Mouse (Mus musculus) mouse embryonic stem cell (cell line): ENCODE measurements around the gene Vmn1r203.
"Not testable (repeated sequence)": the region's sequence is repeated elsewhere in the genome, so short reads cannot be mapped to it uniquely, and the experiment has no call there.

Experiments used
- in situ Hi-C, 2 experiments: fragments of 300-500 bp; cut with MboI; formaldehyde crosslinking; loops; 1 replicate in 1 of 2; 3 replicates in 1 of 2; pipeline ENCODE4 v1.14.3; 2019 to 2020; ENCODE audit warnings: low sequenced_read_pairs in 2 of 2, low pct_unique_long_range_greater_than_20kb in 1 of 2, mixed read lengths in 1 of 2; ENCODE audit not compliant: unreplicated experiment in 1 of 2

The Vmn1r203 gene

GRCm38 (mm10) chr13:22517814-22518213 lies at the start of gene Vmn1r203:
Gene Vmn1r203, plus strand, starts transcription at chr13:22518114.
- in situ Hi-C loops, result no loop called here

- in situ Hi-C loops, result no loop called here
These were observed 46.3 kb upstream of the Vmn1r203 start, which contains the start of gene Vmn1r201 for GRCm38 (mm10) chr13:22471623-22472022. Gene Vmn1r201, plus strand, starts transcription at chr13:22471923.

GRCm38 (mm10) chr13:22502431-22502830 lies 15.5 kb upstream of the Vmn1r203 start:
- in situ Hi-C loops, result no loop called here

- in situ Hi-C loops, result no loop called here
These were observed 12.6 kb upstream of the Vmn1r203 start, which contains the start of gene Vmn1r202 for GRCm38 (mm10) chr13:22505281-22505680. Gene Vmn1r202, minus strand, starts transcription at chr13:22505381.

GRCm38 (mm10) chr13:22552898-22553297 lies 35.0 kb downstream of the Vmn1r203 start, which contains the start of gene Vmn1r204:
Gene Vmn1r204, plus strand, starts transcription at chr13:22553198.
- in situ Hi-C loops, result not testable (repeated sequence)

GRCm38 (mm10) chr13:22574911-22575310 lies 57.0 kb downstream of the Vmn1r203 start:
- in situ Hi-C loops, result not testable (repeated sequence)
